Mouse (Mus musculus): ENCODE data around the gene Arpc4. TPM values are rescaled to one million over a fixed set of nuclear protein-coding genes. Genes with fewer than 3 reads are reported as not detected.
A peak's percentile ranks its signal among the peaks of the same experiment; 100 is the strongest.
"Not testable (repeated sequence)": the region's sequence is repeated elsewhere in the genome, so short reads cannot be mapped to it uniquely, and the experiment has no call there.

The Arpc4 gene
- polyA plus RNA-seq (2015; fragmentation: Nextera tagmentation; extraction: Ambion mirVana), result 393 and 407 TPM in 2 replicates

DNA sequence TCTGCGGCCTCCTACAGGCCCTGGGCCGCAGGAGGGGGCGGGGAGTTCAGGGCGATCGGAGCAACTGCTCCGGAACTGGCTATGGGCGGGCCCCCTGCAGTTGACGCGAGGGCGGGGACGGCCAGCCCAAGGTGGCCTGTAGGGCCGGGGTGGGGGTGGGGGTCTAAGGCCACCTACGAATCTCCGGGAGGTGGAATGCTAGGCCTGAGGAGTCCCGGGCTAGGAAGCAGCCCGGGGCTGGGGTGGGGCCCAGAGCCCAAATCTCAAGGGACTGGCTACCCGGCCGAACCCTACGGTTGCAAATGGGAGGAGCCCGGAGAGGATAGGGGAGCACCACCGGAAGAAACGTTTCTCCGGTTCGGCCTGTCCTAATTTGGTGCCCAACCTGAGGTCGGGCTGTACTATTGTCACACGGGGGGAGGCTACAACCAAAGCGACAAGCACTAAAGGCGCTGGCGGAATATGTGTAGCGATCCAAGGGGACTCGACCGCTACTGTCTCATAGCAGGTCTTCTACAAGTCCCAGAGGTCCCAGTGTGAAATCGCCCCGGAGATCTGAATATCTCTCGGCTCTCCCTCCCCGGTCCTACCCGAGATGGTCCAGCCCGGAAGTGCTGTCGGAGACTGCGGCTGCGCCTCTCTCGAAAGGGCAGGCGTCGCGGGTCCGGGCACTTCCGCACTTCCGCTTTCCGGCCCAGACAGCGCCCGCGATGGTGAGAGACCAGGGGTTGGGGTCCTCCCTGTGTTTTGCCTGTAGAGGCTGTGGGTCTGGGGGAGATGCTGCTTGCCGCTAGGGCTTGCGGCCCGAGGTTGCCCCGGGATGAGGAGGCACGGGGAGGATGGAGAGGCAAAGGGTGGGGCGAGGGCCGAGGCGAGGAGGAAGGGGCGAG, at the start of gene Arpc4, which contains the start of gene Tada3:
Gene Arpc4, plus strand, starts transcription at position 620 of the 890 bp plus-strand sequence.
Gene Tada3, minus strand, starts transcription at position 388 of the 890 bp plus-strand sequence.
- peak; percentile 96 for ATAC-seq
- Histone ChIP-seq H3K27ac (peak within 1 kb of the TSS; percentile 91), H3K9me3 (no peaks in the 10 kb centered on the region), H3K9ac (replicated peaks) (peak within 1 kb of the TSS; percentile 98), H3K4me2 (replicated peaks) (peak within 1 kb of the TSS; percentile 99), H3K36me3 (peaks cover 56% of the 10 kb centered on the region), H3K4me1 (replicated peaks) (peaks cover 27% of the 10 kb centered on the region), H3K27me3 (no peaks in the 10 kb centered on the region), H3K4me3 (replicated peaks) (peak within 1 kb of the TSS; percentile 99)
- WGBS, result under 1% methylated on average over 61 of the region's 61 CpGs

DNA sequence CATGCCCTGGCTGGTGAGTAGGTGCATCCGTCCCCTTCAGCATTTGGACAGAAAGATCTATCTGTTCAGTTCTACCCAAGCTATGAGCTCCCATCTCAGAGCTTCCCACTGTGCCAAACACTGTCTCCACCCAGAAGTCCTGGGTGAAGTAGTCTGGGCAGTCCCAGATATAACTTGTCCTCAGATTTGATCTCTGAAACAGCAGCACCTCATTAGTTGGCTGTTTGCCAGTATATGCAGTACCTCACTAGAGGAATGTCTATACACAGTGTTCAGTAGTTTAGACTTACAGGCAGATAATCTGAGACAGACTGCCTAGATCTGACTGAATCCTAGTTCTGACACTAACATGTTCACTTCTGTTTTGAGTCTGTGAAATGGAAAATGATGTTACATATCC, 48.5 kb upstream of the Arpc4 start:
- Histone ChIP-seq H3K4me1 (replicated peaks) (peaks cover 20% of the 10 kb centered on the region), H3K9ac (replicated peaks) (no peak overlapping the region)
- 89% methylated on average over 1 of the region's 1 CpGs for WGBS

DNA sequence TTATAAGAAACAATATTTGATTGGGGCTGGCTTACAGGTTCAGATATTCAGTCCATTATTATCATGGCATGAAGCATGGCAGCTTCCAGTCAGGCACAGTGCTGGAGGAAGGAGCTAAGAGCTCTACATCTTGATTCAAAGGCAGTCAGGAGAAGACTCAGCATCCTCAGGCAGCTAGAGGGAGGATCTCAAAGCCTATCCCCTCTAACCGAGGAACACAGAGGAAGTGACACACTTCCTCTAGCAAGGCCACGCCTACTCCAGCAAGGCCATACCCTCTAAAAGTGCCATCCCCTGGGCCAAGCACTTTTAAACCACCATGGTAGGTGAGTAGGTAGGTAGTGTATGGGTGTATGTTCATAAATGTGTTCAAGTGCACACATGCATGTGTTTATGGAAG, 47.4 kb upstream of the Arpc4 start:
- WGBS, result 64% methylated on average over 2 of the region's 2 CpGs
- ATAC-seq, result no peak
- H3K27ac ChIP-seq, result no peak overlapping the region
- peaks cover 17% of the 10 kb centered on the region for H3K4me1 ChIP-seq (replicated peaks)
- H3K36me3 ChIP-seq, result peaks cover 44% of the 10 kb centered on the region
- H3K4me3 ChIP-seq (replicated peaks), result no peak overlapping the region
- H3K27me3 ChIP-seq, result no peaks in the 10 kb centered on the region
- H3K9ac ChIP-seq (replicated peaks), result no peak overlapping the region
- H3K4me2 ChIP-seq (replicated peaks), result no peak overlapping the region
- no peaks in the 10 kb centered on the region for H3K9me3 ChIP-seq

More for the DNA sequence above, 48.5 kb upstream of the Arpc4 start:
- H3K9me3 ChIP-seq, result no peaks in the 10 kb centered on the region
- no peak overlapping the region for H3K4me3 ChIP-seq (replicated peaks)
- H3K27ac ChIP-seq, result no peak overlapping the region
- no peaks in the 10 kb centered on the region for H3K27me3 ChIP-seq
- ATAC-seq, result no peak
- H3K36me3 ChIP-seq, result peaks cover 34% of the 10 kb centered on the region
- H3K4me2 ChIP-seq (replicated peaks), result no peak overlapping the region

DNA sequence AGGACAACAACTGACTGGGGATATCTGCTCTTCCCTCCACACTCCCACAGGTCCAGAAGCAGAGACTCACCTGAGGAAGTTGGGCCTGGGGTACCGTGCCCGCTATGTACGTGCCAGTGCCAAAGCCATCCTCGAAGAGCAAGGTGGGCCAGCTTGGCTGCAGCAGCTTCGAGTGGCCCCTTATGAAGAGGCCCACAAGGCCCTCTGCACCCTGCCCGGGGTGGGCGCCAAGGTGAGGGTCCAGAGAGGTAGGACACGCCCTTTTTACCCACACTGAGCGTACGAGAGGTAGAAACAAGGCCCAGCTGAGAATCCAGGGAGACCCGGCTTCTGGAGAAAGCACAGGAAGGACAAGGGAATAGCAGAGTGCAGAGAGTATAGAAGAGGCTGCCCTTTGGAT, 46.2 kb upstream of the Arpc4 start:
- no peak overlapping the region for H3K9ac ChIP-seq (replicated peaks)
- peaks cover 54% of the 10 kb centered on the region for H3K36me3 ChIP-seq
- no peak for ATAC-seq
- H3K27me3 ChIP-seq, result no peaks in the 10 kb centered on the region
- H3K9me3 ChIP-seq, result no peaks in the 10 kb centered on the region
- 93% methylated on average over 11 of the region's 11 CpGs for WGBS
- no peak overlapping the region for H3K4me2 ChIP-seq (replicated peaks)
- no peak overlapping the region for H3K27ac ChIP-seq
- no peak overlapping the region for H3K4me3 ChIP-seq (replicated peaks)
- peaks cover 10% of the 10 kb centered on the region for H3K4me1 ChIP-seq (replicated peaks)

DNA sequence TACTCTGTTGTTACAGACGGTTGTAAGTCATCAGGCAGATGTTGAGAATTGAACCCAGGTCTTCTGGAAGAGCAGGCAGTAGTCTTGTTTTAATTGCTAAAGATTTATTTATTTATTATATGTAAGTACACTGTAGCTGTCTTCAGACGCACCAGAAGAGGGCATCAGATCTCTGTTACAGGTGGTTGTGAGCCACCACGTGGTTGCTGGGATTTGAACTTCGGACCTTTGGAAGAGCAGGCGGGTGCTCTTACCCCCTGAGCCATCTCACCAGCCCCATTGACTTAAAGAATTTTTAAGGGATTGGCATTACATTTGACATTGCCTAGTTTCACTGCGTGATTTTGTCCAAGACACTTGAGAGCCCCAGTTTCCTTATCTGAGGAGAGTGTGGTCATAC, 45.2 kb upstream of the Arpc4 start:
- H3K4me3 ChIP-seq (replicated peaks); H3K4me2 ChIP-seq (replicated peaks); ATAC-seq; H3K4me1 ChIP-seq (replicated peaks); H3K9me3 ChIP-seq; H3K27me3 ChIP-seq; H3K9ac ChIP-seq (replicated peaks); H3K27ac ChIP-seq: not testable (repeated sequence)
- H3K36me3 ChIP-seq, result peaks cover 57% of the 10 kb centered on the region
- WGBS, result 81% methylated on average over 6 of the region's 6 CpGs

DNA sequence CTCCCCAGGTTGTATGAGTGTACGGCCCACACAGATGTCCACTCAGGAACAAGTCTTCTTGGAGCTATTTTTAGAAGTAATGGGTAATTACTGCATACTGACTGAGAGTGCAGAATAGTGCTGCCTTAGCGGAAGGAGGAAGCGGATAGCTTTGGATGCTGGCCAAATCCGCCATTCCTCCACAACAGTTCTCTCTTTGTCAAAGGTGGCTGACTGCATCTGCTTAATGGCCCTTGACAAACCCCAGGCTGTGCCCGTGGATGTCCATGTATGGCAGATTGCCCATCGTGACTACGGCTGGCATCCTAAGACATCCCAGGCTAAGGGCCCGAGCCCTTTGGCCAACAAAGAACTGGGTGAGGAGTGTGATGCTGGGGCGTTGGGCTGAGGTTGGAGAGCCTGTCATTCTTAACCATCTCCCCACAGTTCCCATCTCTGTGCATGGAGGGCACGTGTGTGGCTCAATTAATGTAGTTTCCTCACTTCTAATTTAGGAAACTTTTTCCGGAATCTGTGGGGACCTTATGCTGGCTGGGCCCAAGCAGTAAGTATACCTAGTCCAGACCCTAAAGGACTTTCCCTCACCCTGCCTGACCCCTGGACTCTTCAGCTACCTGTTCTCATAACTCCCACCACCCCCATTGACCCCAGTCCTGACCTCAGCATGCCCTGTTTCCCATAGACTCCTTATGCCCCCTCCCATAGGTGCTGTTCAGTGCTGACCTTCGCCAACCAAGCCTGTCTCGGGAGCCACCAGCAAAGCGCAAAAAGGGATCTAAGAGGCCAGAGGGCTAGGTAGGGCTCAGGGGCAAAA, 44.6 kb upstream of the Arpc4 start:
- Histone ChIP-seq H3K4me3 (replicated peaks) (no peak overlapping the region), H3K4me2 (replicated peaks) (no peak overlapping the region), H3K4me1 (replicated peaks) (0 out of 2 replicates have a peak, but pooled peaks cover 4% of the 10 kb centered on the region), H3K27me3 (no peaks in the 10 kb centered on the region), H3K9me3 (no peaks in the 10 kb centered on the region), H3K27ac (peak overlapping the region; percentile 39; the same call in 1 of the 2 replicates), H3K9ac (replicated peaks) (no peak overlapping the region), H3K36me3 (peaks cover 63% of the 10 kb centered on the region)
- 76% methylated on average over 14 of the region's 14 CpGs for WGBS
- peak; percentile 56 for ATAC-seq

DNA sequence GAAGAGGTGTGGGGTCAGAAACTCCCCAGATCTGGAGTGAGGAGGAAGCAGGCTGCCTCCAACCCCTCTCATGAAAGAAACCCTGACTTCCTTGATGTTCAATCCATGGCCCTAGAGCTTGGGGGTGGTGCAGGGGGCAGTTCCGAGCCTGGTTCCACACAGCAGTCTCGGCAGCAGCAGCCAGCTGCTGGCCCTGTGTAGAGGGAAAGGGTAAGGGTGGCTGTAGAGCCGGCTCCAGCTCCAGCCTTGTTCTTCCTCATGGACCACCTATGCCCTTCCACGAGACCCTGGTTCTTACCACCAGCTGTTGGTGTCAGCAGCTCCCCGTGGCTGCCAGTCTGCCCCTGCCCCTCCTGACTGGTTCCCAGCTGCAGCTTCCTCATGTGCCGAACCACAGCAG, 43.7 kb upstream of the Arpc4 start:
- 0 out of 2 replicates have a peak, but pooled peaks cover 4% of the 10 kb centered on the region for H3K4me1 ChIP-seq (replicated peaks)
- H3K27ac ChIP-seq, result no peak overlapping the region
- H3K9me3 ChIP-seq, result no peaks in the 10 kb centered on the region
- no peak for ATAC-seq
- no peak overlapping the region for H3K9ac ChIP-seq (replicated peaks)
- H3K4me3 ChIP-seq (replicated peaks), result no peak overlapping the region
- H3K4me2 ChIP-seq (replicated peaks), result no peak overlapping the region
- H3K36me3 ChIP-seq, result peaks cover 72% of the 10 kb centered on the region
- 85% methylated on average over 6 of the region's 6 CpGs for WGBS
- no peaks in the 10 kb centered on the region for H3K27me3 ChIP-seq

DNA sequence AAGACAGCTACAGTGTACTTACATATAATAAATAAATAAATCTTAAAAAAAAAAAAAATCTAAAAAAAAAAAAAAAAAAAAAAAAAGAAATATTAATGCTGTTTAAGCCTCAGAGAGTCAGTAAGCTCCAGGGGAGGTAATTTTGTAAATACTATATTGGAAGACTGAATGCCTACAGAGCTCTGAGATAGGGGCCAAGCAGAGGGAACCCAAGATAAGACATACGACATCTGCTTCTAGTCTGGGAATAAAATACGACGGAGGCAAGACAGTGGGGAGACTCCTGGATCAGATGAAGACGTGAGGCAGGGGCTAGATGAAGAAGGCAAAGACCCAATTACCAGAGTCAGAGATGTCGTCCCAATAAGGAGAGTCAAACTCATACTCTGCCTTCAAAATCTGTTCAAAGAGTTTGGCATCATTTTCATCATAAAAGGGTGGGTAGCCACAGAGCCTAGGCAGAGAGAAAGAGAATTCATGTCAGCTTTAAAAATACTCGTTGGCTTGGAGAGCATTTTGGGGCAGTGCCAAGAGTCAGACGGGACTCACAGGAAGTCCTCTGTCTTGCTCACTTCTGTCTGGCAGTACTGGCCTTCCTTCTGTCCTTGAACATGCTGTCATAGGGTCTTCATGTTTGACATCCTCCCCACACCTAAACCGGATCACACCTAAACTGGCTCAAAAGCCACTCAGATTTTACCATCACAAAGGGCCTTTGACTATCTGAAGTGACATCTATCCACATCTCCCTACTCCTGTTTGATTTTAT, 40.9 kb upstream of the Arpc4 start:
- Histone ChIP-seq H3K9me3 (no peaks in the 10 kb centered on the region), H3K27me3 (no peaks in the 10 kb centered on the region), H3K27ac (no peak overlapping the region), H3K36me3 (peaks cover 67% of the 10 kb centered on the region), H3K4me3 (replicated peaks) (no peak overlapping the region), H3K4me1 (replicated peaks) (peaks cover 10% of the 10 kb centered on the region), H3K4me2 (replicated peaks) (no peak overlapping the region), H3K9ac (replicated peaks) (no peak overlapping the region)
- ATAC-seq, result no peak
- WGBS, result 73% methylated on average over 8 of the region's 8 CpGs

DNA sequence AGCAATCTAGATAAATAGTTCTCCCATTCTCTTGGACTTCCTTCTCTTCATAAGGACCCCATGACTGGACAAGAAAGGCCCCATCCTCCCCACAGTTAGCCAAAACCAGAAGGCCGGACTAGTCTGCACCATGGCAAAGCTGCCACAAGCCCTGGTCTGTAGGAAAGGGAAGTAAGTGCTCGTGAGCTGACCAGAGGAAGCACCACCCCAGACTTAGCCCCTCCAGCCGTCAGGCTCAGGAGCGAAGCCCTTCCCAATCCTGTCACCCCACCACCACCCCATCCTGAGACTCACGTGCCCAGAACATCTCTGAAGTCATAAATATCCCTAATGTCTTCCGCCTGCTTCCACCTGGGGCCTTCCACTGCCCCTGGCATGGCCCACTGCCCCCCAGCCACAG, 36.3 kb upstream of the Arpc4 start:
- WGBS, result 87% methylated on average over 6 of the region's 6 CpGs
- peaks cover 28% of the 10 kb centered on the region for H3K36me3 ChIP-seq
- no peak for ATAC-seq
- H3K27me3 ChIP-seq, result no peaks in the 10 kb centered on the region
- H3K9ac ChIP-seq (replicated peaks), result no peak overlapping the region
- H3K27ac ChIP-seq, result no peak overlapping the region
- H3K4me3 ChIP-seq (replicated peaks), result no peak overlapping the region
- H3K4me2 ChIP-seq (replicated peaks), result peak overlapping the region; percentile 9; the same call in 1 of the 2 replicates
- no peaks in the 10 kb centered on the region for H3K9me3 ChIP-seq
- peaks cover 28% of the 10 kb centered on the region for H3K4me1 ChIP-seq (replicated peaks)

DNA sequence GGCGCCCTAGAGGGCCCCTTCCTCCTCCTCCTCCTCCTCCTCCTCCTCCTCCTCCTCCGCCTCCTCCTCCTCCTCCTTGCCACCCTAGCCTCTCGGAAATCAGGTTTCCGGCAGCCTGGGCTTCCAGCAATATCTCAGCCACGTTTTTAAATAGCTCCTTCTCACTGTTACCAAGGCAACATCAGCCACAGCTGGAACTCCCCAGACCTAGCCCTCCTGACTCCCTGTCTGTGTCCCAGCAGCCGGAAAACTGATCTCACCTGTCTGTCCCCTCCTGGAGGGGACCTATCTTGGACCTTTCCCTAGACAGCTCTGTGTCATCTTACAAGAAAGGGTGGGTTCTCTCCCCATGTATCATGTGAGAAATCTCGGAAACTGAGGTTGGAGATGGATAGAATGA, 35.6 kb upstream of the Arpc4 start:
- H3K36me3 ChIP-seq, result peaks cover 28% of the 10 kb centered on the region
- H3K4me3 ChIP-seq (replicated peaks), result peak overlapping the region; percentile 63
- no peaks in the 10 kb centered on the region for H3K9me3 ChIP-seq
- 34% methylated on average over 4 of the region's 7 CpGs for WGBS
- H3K27me3 ChIP-seq, result no peaks in the 10 kb centered on the region
- no peak overlapping the region for H3K9ac ChIP-seq (replicated peaks)
- no peak for ATAC-seq
- H3K4me2 ChIP-seq (replicated peaks), result peak overlapping the region; percentile 86
- no peak overlapping the region for H3K27ac ChIP-seq
- peaks cover 28% of the 10 kb centered on the region for H3K4me1 ChIP-seq (replicated peaks)

DNA sequence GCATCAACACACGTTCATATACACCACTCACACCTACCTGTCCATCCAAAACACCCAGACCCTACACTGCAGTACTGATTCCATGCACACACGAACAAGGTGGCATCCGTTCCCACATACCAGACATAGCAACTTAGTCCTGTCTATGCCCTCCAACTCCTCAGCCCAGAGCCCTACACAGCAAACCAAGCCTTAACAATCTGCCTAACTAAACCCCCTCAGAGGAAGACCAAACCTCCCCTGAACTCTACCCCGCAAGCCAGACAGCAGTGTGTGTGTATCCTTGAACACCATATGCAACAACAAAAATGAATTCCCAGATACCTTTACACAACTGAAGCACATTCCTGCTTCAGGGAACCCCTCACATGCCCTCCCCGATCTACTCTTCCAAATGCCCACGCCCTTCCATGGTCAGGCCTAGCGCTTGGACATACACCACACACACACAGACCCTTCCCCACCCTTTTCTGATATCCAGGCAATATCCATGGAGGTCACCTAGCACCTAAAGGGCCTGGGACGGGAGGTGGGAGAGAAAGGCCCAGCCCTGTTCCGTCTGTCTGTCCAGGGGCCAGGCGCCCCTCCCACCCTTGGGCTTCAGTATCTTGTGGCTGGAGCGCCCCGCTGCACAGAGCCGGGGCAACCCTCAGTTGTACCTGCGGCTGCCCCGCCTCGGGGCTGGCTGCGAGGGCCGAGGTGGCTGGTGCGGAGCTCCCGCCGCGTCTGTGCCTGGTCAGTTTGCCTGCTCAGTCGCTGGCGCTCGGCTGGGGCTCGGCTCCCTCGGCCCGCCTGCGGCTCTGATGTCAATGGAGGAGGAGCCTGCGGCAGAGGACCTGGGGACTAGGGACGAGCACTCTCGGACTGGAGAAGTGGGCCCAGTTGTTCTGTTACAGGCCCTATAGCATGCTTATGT, 34.5 kb upstream of the Arpc4 start, which contains the start of gene Camk1:
Gene Camk1, minus strand, starts transcription at position 808 of the 916 bp plus-strand sequence.
- peak within 1 kb of the TSS; percentile 63 for H3K4me3 ChIP-seq (replicated peaks)
- H3K9me3 ChIP-seq, result no peaks in the 10 kb centered on the region
- peaks cover 17% of the 10 kb centered on the region for H3K36me3 ChIP-seq
- peak; percentile 85 for ATAC-seq
- peak within 1 kb of the TSS; percentile 56 for H3K27ac ChIP-seq
- peaks cover 28% of the 10 kb centered on the region for H3K4me1 ChIP-seq (replicated peaks)
- H3K27me3 ChIP-seq, result no peaks in the 10 kb centered on the region
- peak within 1 kb of the TSS; percentile 91 for H3K9ac ChIP-seq (replicated peaks)
- WGBS, result 15% methylated on average over 31 of the region's 32 CpGs
- H3K4me2 ChIP-seq (replicated peaks), result peak within 1 kb of the TSS; percentile 86
